Mouse (Mus musculus) T-helper 1 cell (primary cell): ENCODE data around the gene Fam90a1a.
"Not testable (repeated sequence)": the region's sequence is repeated elsewhere in the genome, so short reads cannot be mapped to it uniquely, and the experiment has no call there.

Source experiments
- in situ Hi-C: fragments of 300-600 bp; cut with MboI, MseI; formaldehyde crosslinking; loops from one replicate; pipeline ENCODE4 v1.15.1; 2025; ENCODE audit warnings: high pct_unique_total_duplicates

Gene Fam90a1a

GRCm38 (mm10) chr8:21958414-21958813, at the start of gene Fam90a1a:
Gene Fam90a1a, plus strand, starts transcription at chr8:21958714.
- in situ Hi-C loops: no loop called here

GRCm38 (mm10) chr8:21911931-21912330, 46.6 kb upstream of the Fam90a1a start:
- in situ Hi-C loops: no loop called here

- in situ Hi-C loops: no loop called here
Measured at GRCm38 (mm10) chr8:21912554-21912953, 46.0 kb upstream of the Fam90a1a start.

- in situ Hi-C loops: no loop called here
Measured at GRCm38 (mm10) chr8:21915625-21916024, 42.9 kb upstream of the Fam90a1a start.

GRCm38 (mm10) chr8:21930754-21931153, 27.8 kb upstream of the Fam90a1a start:
- in situ Hi-C loops: not testable (repeated sequence)

DNA sequence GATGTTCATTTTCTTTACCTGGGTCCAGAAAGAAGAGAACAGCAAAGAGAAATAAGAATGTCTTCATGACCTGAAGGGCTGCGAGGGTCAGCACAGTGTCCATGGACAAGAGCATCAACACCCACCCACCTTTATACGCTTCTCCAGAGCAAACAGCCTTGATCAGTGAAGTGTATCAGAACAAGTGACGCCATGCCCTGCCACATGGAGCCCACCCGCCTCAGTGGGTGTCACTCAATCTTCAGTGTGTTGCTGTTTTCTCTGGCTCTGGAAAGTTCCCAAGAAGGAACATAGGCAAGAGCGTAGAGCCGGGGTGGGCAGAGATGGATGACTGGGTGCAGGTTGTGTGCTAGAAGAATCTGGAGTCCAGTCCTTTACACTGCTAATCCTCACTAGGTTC, 25.9 kb upstream of the Fam90a1a start, which contains the start of gene Defb15:
Gene Defb15 (minus strand): TSS at position 101 of the 400 bp plus-strand sequence.
- in situ Hi-C loops: no loop called here

DNA sequence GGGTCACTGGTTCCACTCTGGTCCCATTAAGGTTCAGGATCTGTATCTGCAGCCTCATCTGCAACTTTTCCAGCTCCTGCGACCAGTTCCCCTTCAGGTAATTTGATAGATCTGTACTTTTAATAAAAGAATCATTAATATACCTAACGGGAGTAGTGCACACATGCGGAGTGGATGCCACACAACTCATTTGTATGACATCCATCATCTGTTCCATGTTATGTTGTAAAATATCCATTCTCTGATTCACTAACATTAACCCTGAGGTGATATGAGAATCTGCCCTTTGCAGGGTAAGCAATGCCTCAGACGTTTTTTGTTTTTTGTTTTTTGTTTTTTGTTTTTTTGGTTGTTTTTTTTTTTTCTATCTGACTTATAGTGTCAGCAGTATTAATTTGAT, 20.5 kb upstream of the Fam90a1a start, which contains the start of gene Defb35:
Gene Defb35 (plus strand): TSS at position 301 of the 400 bp plus-strand sequence.
- in situ Hi-C loops: not testable (repeated sequence)

DNA sequence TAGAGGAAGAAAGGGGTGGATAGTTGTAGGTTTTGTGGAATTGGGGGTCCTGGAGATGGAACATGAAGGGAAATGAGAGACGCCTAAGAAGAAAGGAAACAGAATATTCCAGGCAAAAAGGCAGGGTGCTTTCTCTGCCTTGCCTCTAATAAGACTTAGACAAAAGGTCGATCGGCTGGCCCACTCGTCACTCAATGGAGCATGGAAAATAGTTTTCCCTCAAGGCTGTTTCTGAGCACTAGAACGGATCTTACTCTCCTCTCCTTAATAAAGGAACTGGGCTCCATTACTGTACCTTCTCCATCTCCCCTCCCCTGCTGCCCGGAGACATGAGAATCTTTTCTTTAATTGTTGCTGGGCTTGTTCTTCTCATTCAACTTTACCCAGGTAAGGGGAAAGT, 12.1 kb upstream of the Fam90a1a start, which contains the start of gene Defb13:
Gene Defb13 (plus strand): TSS at position 301 of the 400 bp plus-strand sequence.
- in situ Hi-C loops: no loop called here

DNA sequence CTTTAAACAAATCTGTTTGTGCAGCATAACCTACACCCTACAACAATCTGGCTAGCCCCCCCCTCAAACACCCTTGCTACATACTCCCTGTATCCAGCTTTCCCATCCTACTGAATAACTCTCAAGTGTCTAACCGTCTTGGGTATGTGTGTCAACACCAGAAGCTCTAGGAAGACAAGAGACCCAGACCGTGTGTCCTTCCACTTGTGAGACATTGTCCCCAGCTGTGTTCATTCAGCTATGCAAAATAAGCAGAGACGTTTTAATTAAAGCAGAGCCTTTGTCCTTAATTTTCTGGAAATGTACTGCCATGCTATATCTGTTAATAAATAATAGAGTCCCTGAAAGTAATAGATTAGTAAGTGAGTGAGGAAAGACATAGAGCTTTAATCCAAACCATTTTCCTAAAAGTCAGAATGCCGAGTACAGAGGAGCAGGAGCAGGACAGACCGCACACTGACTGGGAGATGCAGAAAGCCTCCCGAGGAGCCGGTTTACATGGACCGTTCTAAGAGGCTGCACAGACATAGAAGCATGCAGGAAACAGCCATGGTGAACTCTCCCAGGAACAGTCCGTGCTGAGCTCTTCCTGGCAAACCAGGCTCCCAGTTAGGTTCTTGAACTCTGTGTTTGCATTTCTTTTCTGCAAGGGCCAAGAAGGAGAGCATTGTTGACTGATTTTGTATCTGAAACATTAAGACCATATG, 11.1 kb upstream of the Fam90a1a start:
- in situ Hi-C loops: no loop called here

DNA sequence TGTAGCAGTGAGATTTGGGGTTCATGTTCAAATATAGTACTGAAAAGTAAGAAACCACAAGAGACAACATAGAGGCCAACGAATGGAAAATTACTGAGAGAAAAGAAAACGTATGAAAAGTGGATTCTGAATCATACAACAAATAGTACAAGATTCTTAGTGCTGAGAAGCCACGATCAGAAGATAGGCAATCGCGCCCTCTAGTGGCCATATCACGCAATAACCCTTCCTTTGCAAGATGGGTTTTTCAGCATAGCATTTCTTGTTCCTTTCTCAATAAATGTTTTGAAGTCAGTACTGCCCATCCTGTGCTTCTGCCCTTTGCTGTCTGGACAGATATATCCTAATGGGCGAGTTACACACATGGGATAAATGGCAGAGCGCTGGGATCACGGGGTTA, 3.2 kb upstream of the Fam90a1a start:
- in situ Hi-C loops: no loop called here

DNA sequence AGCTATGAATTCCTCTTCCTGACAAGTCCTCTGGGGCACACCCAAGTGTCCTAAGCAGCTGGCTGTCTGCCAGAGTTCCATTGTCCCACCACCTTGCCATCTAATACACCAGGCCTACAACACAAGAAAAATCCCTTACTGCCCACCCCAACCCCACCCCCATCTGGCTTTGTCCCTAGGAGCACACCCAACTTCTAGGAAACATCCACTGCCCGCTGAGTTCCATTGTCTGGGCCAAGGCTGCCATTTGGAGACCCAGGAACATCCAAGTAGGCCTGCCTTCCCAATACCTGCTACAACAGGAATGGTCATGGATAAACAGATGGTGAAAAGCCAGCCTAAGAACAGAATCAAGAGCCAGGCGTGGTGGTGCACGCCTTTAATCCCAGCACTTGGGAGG, 2.2 kb upstream of the Fam90a1a start:
- in situ Hi-C loops: no loop called here

DNA sequence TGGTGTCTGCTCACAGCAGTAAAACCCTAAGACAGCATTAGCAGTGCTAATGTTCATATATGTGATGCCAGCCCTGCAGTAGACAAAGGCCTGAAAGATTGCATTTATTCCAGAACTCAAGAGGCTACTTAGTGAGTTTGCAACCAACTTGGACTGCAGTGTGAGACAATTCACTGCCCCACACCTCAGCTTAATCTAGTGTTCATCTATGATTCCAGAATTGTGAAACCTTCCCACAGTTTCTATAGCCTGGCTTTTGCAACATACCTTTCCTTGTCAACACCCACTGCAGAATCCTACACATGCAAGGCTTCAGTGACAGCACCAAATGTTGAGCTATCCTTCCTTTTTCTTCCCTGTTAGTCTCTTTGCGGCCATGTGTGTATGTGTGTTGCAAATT, 8.1 kb downstream of the Fam90a1a start:
- in situ Hi-C loops: no loop called here

GRCm38 (mm10) chr8:21969475-21969874, 11.0 kb downstream of the Fam90a1a start, which contains the start of gene Ccdc70:
Gene Ccdc70, plus strand, starts transcription at chr8:21969775.
- in situ Hi-C loops: no loop called here

- in situ Hi-C loops: no loop called here
Measured at GRCm38 (mm10) chr8:21978193-21978592, 19.7 kb downstream of the Fam90a1a start.

DNA sequence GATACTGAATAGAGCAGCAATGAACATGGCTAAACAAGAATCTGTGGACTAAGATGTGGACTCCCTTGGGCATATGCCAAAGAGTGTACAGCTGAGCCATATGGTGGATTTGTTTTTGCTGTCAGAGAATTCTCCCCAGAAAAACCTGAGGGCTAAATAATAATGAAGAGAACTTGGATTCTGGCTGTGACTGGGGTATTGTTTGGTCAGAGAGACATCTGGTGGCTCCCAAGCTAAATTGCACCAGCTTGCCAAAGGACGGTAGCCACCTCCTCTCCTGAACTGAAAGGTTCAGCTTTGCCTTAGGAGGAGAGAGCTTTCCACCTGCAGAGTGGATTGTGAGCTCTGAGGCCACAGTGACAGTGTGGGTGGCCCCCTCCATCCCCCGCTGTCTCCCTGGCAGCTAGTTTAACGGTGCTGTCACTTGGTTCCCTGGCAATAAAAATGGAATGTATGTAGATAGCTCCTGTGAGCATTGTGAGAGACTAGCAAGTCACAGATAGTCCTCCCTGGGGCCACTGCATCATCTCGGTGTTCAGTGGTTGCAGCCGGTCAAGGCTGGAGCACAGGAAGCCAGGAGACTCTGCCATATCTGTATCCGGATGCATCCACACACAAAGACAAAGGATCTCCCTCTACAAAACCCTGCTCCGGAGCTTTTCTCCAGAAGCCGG, 23.3 kb downstream of the Fam90a1a start:
- in situ Hi-C loops: no loop called here

GRCm38 (mm10) chr8:21992184-21992583, 33.7 kb downstream of the Fam90a1a start:
- in situ Hi-C loops: no loop called here

GRCm38 (mm10) chr8:21995181-21995580, 36.7 kb downstream of the Fam90a1a start:
- in situ Hi-C loops: no loop called here

GRCm38 (mm10) chr8:22004750-22005522, 46.4 kb downstream of the Fam90a1a start:
- in situ Hi-C loops: no loop called here

DNA sequence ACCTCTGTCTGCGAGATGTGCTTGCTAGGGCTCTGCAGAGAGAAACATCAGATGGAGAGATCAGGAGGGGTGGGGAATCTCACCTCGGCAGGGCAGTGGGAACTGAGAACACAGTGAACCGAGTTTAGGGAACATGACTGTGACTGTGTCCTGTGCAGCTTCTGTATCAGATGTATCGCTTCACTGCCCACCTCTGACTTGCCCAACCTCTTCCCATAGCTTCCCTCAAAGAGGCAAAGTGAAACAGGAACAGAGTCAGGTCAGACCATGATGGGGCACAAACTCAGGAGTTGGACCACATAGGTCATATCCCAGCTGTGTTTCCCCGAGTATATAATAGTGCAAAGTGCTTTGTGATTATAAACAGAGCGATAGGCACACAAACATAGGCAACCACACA, 47.9 kb downstream of the Fam90a1a start:
- in situ Hi-C loops: no loop called here

- in situ Hi-C loops: no loop called here
Measured at GRCm38 (mm10) chr8:22009403-22009802, 50.9 kb downstream of the Fam90a1a start.

GRCm38 (mm10) chr8:22013034-22013707, 54.7 kb downstream of the Fam90a1a start:
- in situ Hi-C loops: no loop called here
